Mouse (Mus musculus) heart, embryonic 11.5 days (tissue): Measurements from ENCODE around the gene Rybp. TPM values are rescaled to one million over a fixed set of nuclear protein-coding genes. Genes with fewer than 3 reads are reported as not detected.

Source experiments
- ATAC-seq: fragments of 200-750 bp; cut with Nextera tagmentation; replicated peaks from 2 replicates; pipeline ENCODE4 v1.8.0; 2017; ENCODE audit warnings: moderate library complexity; ENCODE audit not compliant: insufficient number of reproducible peaks, low FRiP score, low TSS enrichment
- H3K27ac ChIP-seq: fragments of 300-500 bp; sonication (generic); 2 replicates; pipeline ENCODE4 v1.5.1; 2014; ENCODE audit warnings: mild to moderate bottlenecking, low read depth, low read length
- H3K27me3 ChIP-seq: fragments of 300-500 bp; sonication (generic); 2 replicates; pipeline ENCODE4 v1.6.1; 2014; ENCODE audit warnings: mild to moderate bottlenecking, low read length, mixed read lengths; ENCODE audit not compliant: control insufficient read depth, insufficient read depth
- H3K36me3 ChIP-seq: fragments of 300-500 bp; sonication (generic); 2 replicates; pipeline ENCODE4 v1.6.1; 2014; ENCODE audit warnings: mild to moderate bottlenecking, low read length, moderate library complexity, mixed read lengths; ENCODE audit not compliant: control insufficient read depth, insufficient read depth
- H3K4me1 ChIP-seq: fragments of 300-500 bp; sonication (generic); 2 replicates; pipeline ENCODE4 v1.6.1; 2014; ENCODE audit warnings: low read length; ENCODE audit not compliant: control insufficient read depth, insufficient read depth
- H3K4me2 ChIP-seq: fragments of 300-500 bp; sonication (generic); 2 replicates; pipeline ENCODE4 v1.6.1; 2014; ENCODE audit warnings: mild to moderate bottlenecking, moderate library complexity
- H3K4me3 ChIP-seq: fragments of 300-500 bp; sonication (generic); 2 replicates; pipeline ENCODE4 v1.5.1; 2014; ENCODE audit warnings: low read depth, low read length
- H3K9ac ChIP-seq: fragments of 300-500 bp; sonication (generic); 2 replicates; pipeline ENCODE4 v1.6.1; 2014; ENCODE audit warnings: mild to moderate bottlenecking, low read depth, low read length, moderate library complexity
- H3K9me3 ChIP-seq: fragments of 300-500 bp; sonication (generic); replicated peaks from 2 replicates; pipeline ENCODE4 v1.6.1; 2016; ENCODE audit warnings: low read length; ENCODE audit not compliant: control insufficient read depth
- WGBS: fragments of 180-500 bp; shearing (Covaris S2); extraction: QIAGEN DNeasy Blood & Tissue Kit; methylation state at CpG from one replicate; pipeline ENCODE4 v1.1.7; 2014; ENCODE audit not compliant: insufficient replicate concordance; 5-methylcytosine and 5-hydroxymethylcytosine counted together
- polyA plus RNA-seq: library from polyadenylated mRNA; unstranded; fragments of >200 nt; fragmentation: Nextera tagmentation; extraction: Ambion mirVana; gene quantifications from 2 replicates; pipeline ENCODE4 v1.2.1, GENCODE M21; 2014

The Rybp gene
- polyA plus RNA-seq, 1 experiment from 2014 or later, result 8.8 TPM

GRCm38 (mm10) chr6:100254671-100255070 lies 32.6 kb downstream of the Rybp start:
- Histone ChIP-seq H3K9ac (no peak overlapping the region), H3K27me3 (no peaks in the 10 kb centered on the region), H3K4me3 (no peak overlapping the region), H3K4me2 (no peak overlapping the region), H3K27ac (no peak overlapping the region), H3K36me3 (no peaks in the 10 kb centered on the region), H3K4me1 (peaks cover 17% of the 10 kb centered on the region), H3K9me3 (no peaks in the 10 kb centered on the region)
- no peak for ATAC-seq
- WGBS, result 84% methylated on average over 1 of the region's 1 CpGs

GRCm38 (mm10) chr6:100244474-100244873 lies 42.8 kb downstream of the Rybp start:
- Histone ChIP-seq H3K4me2 (no peak overlapping the region), H3K4me3 (no peak overlapping the region), H3K9me3 (no peaks in the 10 kb centered on the region), H3K36me3 (no peaks in the 10 kb centered on the region), H3K9ac (no peak overlapping the region), H3K4me1 (peaks cover 5% of the 10 kb centered on the region; the same call in 1 of the 2 replicates), H3K27ac (no peak overlapping the region), H3K27me3 (no peaks in the 10 kb centered on the region)
- WGBS, result 72% methylated on average over 3 of the region's 3 CpGs
- no peak for ATAC-seq

GRCm38 (mm10) chr6:100235036-100235435 lies 52.2 kb downstream of the Rybp start:
- Histone ChIP-seq H3K4me1 (peaks cover 20% of the 10 kb centered on the region), H3K27ac (no peak overlapping the region), H3K36me3 (no peaks in the 10 kb centered on the region), H3K9ac (no peak overlapping the region), H3K27me3 (no peaks in the 10 kb centered on the region), H3K4me3 (no peak overlapping the region), H3K4me2 (no peak overlapping the region), H3K9me3 (no peaks in the 10 kb centered on the region)
- no peak for ATAC-seq

GRCm38 (mm10) chr6:100233522-100233921 lies 53.8 kb downstream of the Rybp start:
- no peak for ATAC-seq
- Histone ChIP-seq H3K4me1 (peaks cover 15% of the 10 kb centered on the region), H3K9me3 (no peaks in the 10 kb centered on the region), H3K27ac (no peak overlapping the region), H3K4me2 (no peak overlapping the region), H3K9ac (no peak overlapping the region), H3K27me3 (no peaks in the 10 kb centered on the region), H3K4me3 (no peak overlapping the region), H3K36me3 (no peaks in the 10 kb centered on the region)
- WGBS, result 75% methylated on average over 3 of the region's 3 CpGs

- Histone ChIP-seq H3K4me1 (peaks cover 15% of the 10 kb centered on the region), H3K27ac (no peak overlapping the region), H3K4me2 (no peak overlapping the region), H3K9me3 (no peaks in the 10 kb centered on the region), H3K9ac (no peak overlapping the region), H3K27me3 (no peaks in the 10 kb centered on the region), H3K36me3 (no peaks in the 10 kb centered on the region), H3K4me3 (no peak overlapping the region)
- 59% methylated on average over 4 of the region's 4 CpGs for WGBS
- ATAC-seq, result no peak
Observed at GRCm38 (mm10) chr6:100233061-100233460, 54.2 kb downstream of the Rybp start.

GRCm38 (mm10) chr6:100226204-100226603 lies 61.1 kb downstream of the Rybp start:
- Histone ChIP-seq H3K9ac (no peak overlapping the region), H3K36me3 (no peaks in the 10 kb centered on the region), H3K4me3 (no peak overlapping the region), H3K9me3 (no peaks in the 10 kb centered on the region), H3K4me2 (no peak overlapping the region), H3K4me1 (peaks cover 5% of the 10 kb centered on the region; the same call in 1 of the 2 replicates), H3K27ac (no peak overlapping the region), H3K27me3 (no peaks in the 10 kb centered on the region)
- 44% methylated on average over 2 of the region's 2 CpGs for WGBS
- ATAC-seq, result no peak

GRCm38 (mm10) chr6:100223932-100224331 lies 63.4 kb downstream of the Rybp start:
- WGBS, result 93% methylated on average over 6 of the region's 6 CpGs
- H3K27me3 ChIP-seq, result no peaks in the 10 kb centered on the region
- no peak overlapping the region for H3K9ac ChIP-seq
- ATAC-seq, result no peak
- no peaks in the 10 kb centered on the region for H3K9me3 ChIP-seq
- no peak overlapping the region for H3K4me2 ChIP-seq
- H3K27ac ChIP-seq, result no peak overlapping the region
- H3K36me3 ChIP-seq, result no peaks in the 10 kb centered on the region
- H3K4me1 ChIP-seq, result peaks cover 24% of the 10 kb centered on the region
- no peak overlapping the region for H3K4me3 ChIP-seq

- no peak overlapping the region for H3K4me3 ChIP-seq
- no peak overlapping the region for H3K27ac ChIP-seq
- H3K4me1 ChIP-seq, result peaks cover 29% of the 10 kb centered on the region
- WGBS, result 82% methylated on average over 10 of the region's 10 CpGs
- H3K36me3 ChIP-seq, result no peaks in the 10 kb centered on the region
- ATAC-seq, result no peak
- H3K27me3 ChIP-seq, result no peaks in the 10 kb centered on the region
- no peak overlapping the region for H3K9ac ChIP-seq
- H3K9me3 ChIP-seq, result no peaks in the 10 kb centered on the region
- H3K4me2 ChIP-seq, result no peak overlapping the region
Observed at GRCm38 (mm10) chr6:100223435-100223834, 63.9 kb downstream of the Rybp start.

GRCm38 (mm10) chr6:100222927-100223326 lies 64.4 kb downstream of the Rybp start:
- no peak for ATAC-seq
- no peak overlapping the region for H3K4me3 ChIP-seq
- no peaks in the 10 kb centered on the region for H3K36me3 ChIP-seq
- WGBS, result 73% methylated on average over 5 of the region's 5 CpGs
- H3K4me1 ChIP-seq, result peaks cover 34% of the 10 kb centered on the region
- H3K27ac ChIP-seq, result no peak overlapping the region
- no peak overlapping the region for H3K9ac ChIP-seq
- no peak overlapping the region for H3K4me2 ChIP-seq
- no peaks in the 10 kb centered on the region for H3K27me3 ChIP-seq
- no peaks in the 10 kb centered on the region for H3K9me3 ChIP-seq
